Mouse (Mus musculus) natural killer cell, adult 2 months (primary cell): ENCODE data around the gene Crtam.

Experiments used
- DNase-seq, 2 experiments: peaks; one replicate each; pipeline ENCODE4 v3.0.0; 2022; ENCODE audit warnings: low spot score in 2 of 2

Crtam gene

DNA sequence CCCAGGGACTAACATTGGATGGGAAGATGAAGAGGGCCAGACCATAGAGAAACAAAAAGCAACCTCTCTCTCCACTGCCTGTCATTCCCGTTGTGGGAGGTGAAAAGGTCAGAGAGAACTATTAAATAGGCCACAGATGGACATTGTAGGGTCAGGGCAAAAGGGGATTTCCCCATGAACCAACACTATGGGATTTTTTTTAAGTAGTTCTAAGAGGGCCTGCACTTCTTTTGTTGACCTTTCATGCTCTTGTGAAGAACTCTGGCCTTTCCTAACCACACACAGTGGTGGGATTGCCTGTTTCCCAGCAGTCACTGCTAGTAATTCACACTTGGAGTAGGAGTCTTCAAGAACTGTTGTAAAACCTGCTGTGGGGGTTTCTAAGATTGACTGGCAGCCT, 3.4 kb upstream of the Crtam start:
- DNase-seq = no peak

DNA sequence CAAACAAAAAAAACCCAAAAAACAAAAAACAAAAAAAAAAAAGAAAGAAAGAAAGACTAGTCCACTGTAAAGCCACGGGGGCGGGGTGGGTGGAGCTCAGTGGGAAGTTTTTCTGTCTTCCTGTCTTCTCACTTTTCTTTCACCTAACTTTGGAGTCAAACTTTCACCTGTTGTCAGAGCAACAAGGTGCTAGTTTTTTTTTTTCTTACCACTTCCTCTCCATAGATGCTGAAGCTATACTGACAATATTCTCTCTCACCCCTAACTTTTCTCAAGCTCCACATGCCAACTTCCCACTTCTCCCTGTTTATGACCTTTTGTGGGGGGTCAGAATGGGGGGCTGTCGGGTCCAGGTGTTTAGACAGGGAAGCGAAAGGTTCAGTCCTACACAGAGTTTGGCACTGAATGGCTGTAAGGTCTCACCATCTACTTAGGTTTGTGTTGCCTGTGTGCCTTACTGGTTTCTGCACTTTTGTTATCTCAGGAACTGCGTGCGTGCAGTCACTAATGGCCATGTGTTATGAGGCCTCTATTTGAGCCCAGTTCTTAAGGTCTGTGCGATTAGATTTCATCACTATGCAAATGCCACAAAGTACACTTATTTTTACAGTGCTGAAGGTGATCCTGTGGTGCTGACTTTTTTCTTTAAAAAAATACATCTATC, 7.2 kb downstream of the Crtam start:
- peak; percentile 24 to 41 for DNase-seq

DNA sequence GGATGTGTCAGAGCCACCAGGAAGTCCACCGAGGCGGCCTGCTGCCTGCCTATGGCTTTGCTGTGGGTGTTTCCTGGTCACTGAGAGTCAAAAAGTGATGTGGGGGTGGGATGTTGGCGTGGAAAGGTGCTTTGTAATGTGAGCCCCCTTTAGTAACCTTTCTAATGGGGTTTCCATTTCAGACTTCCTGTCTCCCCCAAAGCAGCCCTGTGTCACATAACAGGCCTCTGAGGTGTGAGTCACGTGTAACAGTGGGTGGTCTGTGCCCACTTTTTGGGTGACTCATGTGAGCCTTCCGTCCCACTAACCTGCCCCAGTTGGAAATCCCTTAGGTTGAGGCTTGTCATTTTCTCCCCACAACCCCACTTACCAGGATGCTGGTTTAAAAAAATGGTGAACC, 10.4 kb downstream of the Crtam start:
- peak; percentile 67 to 77 for DNase-seq

DNA sequence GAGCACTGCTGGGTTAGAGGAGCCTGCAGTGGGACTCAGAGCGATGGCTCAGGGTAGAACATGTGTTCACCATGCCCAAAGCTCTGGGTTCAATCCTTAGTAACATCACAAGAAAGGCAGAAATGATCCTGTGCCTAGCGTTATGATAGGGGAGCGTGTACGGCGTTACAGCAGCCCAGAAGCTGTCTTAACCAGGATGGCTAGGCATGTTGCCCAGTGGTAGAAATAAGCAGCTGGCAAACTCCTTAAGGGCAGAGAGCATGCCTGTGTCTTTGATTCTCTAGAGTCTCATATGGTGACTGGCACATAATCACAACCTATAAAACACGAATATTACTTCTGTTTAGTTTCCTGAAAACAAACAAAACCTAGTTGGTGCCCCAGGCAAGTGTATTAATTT, 12.9 kb downstream of the Crtam start:
- no peak for DNase-seq

DNA sequence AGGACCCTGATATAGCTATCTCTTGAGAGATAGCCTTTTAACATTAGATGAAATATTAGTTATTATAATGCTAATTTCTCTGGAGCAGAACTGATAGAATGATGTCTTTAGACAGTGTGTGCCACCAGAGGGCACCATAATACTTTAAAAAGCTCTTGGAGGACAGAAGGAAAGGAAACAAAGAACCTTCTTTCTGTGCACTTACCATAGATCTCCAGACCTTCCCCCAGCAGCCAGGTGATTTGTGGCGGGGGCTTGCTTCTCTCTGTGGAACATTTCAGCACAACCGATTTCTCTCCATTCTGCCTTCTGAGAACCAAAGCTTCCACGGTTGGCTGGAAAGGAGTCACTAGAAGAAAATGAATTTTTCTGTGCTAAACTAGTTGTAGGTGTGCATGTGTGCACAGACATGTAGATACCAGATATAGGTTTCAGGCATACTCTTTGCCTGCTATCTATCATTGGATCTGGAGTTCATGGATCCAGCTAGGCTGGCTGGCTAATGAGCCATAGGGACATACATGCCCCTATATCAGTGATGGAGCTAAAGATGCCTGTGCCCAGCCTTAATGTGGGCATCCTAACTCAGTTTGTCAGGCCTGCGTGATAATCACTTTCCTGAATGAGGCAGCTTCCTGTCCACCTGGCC, 14.4 kb downstream of the Crtam start:
- DNase-seq = peak; percentile 36 to 55

DNA sequence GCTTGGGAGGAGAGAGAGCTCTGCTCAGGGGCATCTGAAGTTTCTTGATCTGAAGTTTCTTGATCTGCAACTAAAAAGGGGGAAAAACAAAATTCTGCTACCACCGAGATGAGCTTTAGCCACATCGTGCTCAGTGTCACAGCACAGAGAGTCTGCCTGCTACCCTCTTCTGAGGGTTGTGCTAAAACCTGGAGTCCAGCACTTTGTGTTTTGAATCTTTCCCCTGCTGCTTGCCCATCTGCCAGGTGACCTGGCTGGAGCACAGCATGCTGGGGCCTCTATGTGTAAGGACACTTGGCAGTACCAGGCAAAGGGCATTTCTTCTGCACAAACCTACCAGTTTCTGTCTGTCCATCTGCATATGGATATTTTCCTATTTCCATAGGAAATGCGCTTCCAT, 20.1 kb downstream of the Crtam start:
- DNase-seq = no peak

DNA sequence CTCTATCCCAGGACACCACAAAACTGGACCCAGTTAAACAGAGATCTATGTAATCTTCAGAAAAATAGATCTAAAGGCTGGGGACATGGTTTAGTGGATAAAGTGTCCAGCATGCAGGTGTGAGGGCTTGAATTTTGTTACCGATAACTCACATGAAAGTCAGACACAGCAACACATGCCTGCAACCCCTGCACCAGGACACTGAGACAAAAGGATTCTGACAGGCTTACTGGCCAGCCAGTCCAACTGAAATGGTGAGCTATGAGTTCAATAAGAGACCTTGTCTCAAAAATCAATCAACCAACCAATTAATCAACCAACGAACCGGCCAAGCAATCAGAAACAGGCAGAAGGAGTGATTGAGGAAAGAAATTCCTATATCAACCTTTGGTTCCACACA, 20.7 kb downstream of the Crtam start:
- no peak for DNase-seq

DNA sequence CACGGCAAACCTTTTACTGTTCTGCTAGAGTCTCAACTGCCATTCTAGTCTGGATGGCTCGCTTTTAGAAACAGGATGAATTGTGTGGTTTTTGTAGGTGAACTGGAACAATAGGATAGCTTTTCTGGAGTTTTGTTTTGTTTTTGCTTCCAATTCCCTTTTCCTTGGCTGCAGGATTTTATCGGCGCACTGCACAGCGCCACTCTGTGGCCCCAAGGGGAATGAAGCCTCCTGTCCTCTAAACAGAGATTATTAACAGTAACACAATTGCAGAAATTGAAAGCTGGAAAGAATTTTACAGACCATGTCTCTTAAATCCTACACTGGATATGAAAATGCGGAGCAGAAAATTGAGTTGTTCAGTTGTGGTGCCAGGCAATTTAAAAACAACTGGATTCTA, 21.9 kb downstream of the Crtam start:
- DNase-seq = no peak

DNA sequence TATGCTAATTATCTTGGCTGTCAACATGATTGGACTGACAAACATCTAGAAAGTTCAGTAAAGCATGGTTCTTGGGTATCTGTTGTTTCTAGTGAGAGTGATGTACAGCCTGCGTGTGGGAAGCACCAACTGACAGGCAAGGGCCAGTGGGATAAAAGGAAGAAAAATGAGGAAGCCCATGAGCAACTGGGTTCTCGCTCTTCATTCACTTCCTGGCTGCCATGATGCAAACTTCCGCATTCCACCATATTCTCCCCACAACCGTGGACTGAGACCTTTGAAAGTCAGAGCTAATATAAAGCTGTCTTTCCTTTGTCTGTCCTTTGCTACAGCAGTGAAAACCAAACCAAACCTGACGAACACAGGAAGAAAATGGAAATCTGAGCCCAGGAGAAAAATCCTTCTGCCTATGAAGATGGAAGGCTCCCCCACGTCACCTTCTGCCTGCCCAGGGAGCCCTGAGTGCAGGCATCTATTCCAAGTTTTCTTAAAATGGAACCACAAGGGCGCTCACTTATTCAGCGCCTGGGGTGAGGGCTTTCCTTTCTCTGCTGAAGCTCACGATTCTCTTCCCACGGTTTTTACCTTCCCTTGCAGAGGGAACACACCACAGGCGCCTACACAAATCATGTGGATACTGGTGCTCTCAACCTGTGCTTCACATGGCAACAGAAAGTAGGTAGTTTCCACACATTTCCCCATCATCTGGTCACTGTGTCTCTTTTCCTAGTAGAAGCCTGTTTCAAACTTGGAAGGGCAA, 30.2 kb downstream of the Crtam start:
- no peak for DNase-seq

DNA sequence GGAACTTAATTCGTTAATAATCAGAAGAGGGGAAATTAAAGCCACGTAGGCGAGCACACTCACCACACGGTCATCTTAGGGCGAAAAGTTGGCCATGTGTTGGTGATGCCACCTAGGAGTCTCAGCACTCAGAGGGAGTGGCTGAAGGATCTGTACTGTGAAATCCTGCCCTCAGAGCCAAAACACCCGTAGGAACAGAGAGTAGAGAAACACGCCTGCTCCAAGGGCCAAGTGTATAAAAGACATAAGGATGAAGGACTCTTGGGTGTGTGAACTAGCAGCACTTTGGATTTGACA, 40.1 kb downstream of the Crtam start:
- DNase-seq = no peak

DNA sequence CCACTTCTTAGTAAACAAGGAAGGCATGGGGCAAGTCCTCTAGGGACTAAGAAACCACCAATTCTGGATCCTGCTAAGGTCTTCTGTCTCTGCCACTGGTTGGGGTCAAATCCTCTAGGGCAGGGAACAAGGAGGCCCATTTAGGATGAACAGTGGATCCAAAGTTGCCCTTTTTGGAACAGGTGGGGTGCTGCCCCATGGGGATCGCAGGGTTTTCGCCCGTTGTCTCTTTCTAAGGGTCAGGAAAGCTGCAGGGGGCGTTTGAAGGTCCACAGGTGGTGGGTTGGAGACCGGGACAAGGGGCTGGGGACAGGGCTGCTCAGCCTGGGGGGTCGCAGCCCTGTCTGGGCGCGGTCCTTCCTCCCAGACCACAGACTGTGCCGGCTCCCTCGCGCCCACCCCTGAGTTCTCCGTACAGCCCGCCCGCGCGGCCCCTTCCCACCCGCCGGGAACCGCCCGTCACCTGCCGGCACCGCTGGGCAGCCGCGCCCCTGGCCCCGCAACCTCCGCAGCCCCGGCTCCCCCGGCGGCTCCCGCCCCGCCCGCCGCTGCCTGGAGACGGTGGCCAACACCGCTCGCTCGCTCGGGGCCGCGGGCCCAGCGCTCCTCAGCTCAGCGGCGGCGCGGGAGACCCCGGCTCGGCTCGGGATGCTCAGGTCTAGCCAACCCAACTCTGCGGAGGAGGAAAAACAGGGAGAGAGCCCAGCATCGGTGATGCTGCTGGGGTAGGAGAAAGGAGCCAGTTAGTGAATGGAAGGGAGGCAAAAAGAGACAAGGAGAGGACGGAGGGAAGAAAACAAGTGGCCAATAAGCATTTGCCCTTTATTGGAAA, 40.6 kb downstream of the Crtam start, which contains the start of gene Jhy:
Gene Jhy, minus strand, starts transcription at position 533 of the 832 bp plus-strand sequence.
- DNase-seq = no peak

DNA sequence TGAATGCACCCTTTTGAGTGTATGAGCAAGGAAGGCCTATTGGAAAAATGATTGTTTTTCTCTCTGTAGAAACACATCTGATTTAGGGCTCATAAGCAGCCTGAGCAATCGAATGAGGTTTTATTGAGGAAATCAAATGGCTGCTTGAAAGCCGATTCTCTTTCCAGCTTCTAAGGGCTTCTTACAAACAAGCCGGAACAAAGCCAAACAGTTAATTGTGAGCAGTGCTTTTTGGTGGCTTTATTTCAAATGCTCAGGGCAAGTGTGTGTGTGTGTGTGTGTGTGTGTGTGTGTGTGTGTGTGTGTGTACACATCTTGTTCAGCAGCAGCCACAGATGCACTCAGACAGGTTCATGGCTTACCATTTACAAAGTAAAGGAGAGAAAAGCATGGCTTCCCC, 43.0 kb downstream of the Crtam start:
- DNase-seq = no peak

DNA sequence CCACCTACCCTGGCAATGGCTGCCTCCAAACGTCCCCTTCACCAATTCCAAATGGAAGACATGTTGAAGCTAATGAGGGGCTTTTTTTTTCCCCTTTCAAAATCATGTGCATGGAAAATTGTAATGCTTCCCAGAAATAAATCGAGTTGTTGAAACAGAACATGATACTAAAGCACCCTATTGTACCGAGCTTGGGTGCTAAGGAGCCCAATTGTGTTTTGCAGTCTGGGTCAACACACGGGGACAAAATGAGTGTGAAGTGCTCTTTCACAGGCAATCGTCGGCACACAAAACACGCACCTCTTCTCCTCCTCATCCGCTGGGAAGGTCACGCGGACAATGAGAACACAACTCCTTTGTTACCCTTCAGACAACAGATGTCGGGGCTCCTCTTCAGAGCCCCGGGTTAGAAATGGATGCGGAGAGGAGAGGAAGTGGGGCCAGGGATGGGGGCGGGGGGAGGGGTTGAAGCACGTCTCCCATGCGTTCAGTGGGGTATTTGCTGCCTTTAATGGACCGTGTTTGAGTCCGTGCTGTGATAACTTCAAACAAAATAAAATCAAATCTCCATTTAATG, 55.3 kb downstream of the Crtam start:
- no peak for DNase-seq

DNA sequence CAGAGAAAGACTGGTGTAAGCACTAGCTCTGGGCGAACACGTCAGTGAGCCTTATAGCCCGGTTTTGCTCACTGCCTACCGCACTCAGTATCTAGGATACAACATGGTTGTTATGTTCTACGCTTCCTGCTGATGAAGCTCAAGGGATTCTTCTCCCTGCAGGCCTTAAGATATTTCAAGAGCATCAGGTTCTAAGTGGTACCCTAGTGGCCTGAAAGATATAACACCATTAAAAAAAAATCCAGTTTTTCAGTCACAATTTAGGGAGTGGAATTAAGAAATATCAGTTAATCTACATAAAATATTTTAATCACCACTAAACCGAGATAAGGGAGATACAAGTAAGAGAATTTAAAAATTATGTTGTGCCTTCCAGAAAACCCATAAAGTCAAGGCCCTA, 56.0 kb downstream of the Crtam start:
- no peak for DNase-seq

DNA sequence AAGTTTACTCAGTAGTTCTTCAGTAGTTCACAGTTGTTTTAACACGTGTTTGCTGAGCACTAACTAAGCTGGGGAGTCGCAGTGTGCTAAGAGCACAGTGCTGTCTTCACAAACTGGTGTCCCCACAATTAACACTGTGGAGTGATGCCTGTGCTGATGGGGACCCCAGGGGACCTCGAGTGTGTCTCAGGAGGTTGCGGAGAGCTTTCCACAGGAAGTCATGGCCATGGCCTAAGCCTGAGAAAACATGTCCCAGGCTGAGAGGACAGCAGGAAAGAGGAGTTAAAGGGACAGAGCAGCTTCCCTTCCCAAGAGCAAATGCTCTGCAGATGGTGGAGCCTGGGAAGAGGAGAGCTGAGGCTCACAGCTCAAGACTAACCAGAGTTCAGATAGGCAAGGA, 57.3 kb downstream of the Crtam start:
- no peak for DNase-seq

DNA sequence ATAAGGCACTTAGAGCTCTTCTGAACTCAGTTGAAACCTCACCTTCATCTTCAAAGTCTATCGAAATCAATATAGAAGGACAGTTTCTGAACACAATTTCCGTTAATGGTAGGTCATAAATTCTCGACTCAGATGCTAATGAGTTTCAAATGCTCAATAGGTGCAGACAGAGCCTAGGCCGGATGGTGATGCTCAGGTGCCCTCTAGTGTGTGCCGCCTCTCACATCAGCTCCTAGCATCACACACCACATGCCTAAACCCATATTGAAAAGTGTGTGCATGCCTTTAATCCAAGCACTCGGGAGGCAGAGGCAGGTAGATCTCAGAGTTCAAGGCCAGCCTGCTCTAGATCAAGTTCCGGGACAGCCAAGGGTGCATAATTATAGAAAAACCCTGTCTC, 67.0 kb downstream of the Crtam start:
- no peak for DNase-seq

DNA sequence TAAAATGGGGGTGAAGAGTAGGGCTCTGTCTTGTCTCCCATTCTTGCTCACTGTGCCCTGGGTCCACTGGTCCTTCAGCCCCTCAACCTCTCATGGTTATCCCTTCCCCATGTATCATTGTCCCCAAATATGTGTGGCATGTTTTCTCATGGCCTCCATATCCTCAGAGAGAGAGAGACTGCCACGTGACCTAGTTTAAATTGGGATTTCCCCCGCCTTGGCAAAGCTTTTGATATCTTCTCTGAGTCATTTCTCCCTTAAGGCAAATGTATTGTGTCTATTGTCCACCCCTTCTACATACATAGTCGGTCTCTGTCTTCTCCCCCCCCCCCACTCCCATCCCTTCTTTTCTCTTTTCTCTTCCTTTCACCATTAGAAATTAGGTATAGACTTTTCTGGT, 71.1 kb downstream of the Crtam start:
- no peak for DNase-seq

DNA sequence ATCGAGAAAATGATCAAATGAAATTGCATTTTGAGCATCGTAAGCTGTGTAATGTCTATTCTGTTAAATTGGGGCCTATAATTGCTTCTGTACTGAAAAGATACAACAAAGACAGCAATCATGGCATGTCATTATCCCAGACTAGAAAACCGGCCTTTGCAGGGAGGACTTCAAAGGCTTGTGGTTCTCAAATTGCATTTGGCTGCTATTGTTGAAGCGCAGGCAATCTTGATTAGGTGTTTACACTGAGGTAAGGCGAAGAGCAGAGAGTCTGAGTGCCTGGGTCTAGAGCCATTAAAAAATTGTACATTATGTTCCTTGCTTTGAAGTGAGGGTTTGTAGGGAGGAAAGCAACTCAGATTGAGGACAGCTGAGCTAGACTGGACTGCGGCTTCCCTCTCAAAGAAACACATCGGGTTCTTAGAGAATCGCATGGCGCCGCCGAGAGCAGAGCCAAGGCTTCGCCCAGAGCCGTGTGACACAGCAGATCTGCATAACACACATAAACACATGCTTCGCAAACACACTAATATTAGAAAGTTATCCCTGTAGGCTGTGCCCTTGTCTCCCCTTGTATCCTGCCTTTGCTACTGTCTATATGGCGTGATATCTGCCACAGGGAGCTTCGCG, 77.0 kb downstream of the Crtam start:
- no peak for DNase-seq
